Mouse (Mus musculus) embryonic facial prominence, embryonic 15.5 days (tissue): ENCODE results near the gene C1qc. TPM values are rescaled to one million over a fixed set of nuclear protein-coding genes. Genes with fewer than 3 reads are reported as not detected.

Experiments
- ATAC-seq: fragments of 200-750 bp; cut with Nextera tagmentation; 2 replicates; pipeline ENCODE4 v1.8.0; 2017; ENCODE audit warnings: low read depth, moderate TSS enrichment; ENCODE audit not compliant: insufficient number of reproducible peaks, low FRiP score, low TSS enrichment
- H3K27ac ChIP-seq: fragments of 300-500 bp; sonication (generic); replicated peaks from 2 replicates; pipeline ENCODE4 v1.5.1; 2015; ENCODE audit warnings: mild to moderate bottlenecking, inconsistent platforms
- H3K27me3 ChIP-seq: fragments of 300-500 bp; sonication (generic); 2 replicates; pipeline ENCODE4 v1.6.1; 2015; ENCODE audit warnings: inconsistent platforms
- H3K36me3 ChIP-seq: fragments of 300-500 bp; sonication (generic); 2 replicates; pipeline ENCODE4 v1.6.1; 2015; ENCODE audit warnings: mild to moderate bottlenecking, inconsistent platforms
- H3K4me1 ChIP-seq: fragments of 300-500 bp; sonication (generic); 2 replicates; pipeline ENCODE4 v1.6.1; 2015; ENCODE audit warnings: inconsistent platforms
- H3K4me2 ChIP-seq: fragments of 300-500 bp; sonication (generic); replicated peaks from 2 replicates; pipeline ENCODE4 v1.6.1; 2015; ENCODE audit warnings: mild to moderate bottlenecking, inconsistent platforms
- H3K4me3 ChIP-seq: fragments of 300-500 bp; sonication (generic); replicated peaks from 2 replicates; pipeline ENCODE4 v1.5.1; 2015; ENCODE audit warnings: mild to moderate bottlenecking, inconsistent platforms
- H3K9ac ChIP-seq: fragments of 300-500 bp; sonication (generic); 2 replicates; pipeline ENCODE4 v1.6.1; 2015; ENCODE audit warnings: inconsistent platforms
- H3K9me3 ChIP-seq: fragments of 300-500 bp; sonication (generic); replicated peaks from 2 replicates; pipeline ENCODE4 v1.6.1; 2016; ENCODE audit warnings: inconsistent platforms
- WGBS: fragments of 180-500 bp; shearing (Covaris S2); methylation state at CpG from one replicate; pipeline ENCODE4 v1.1.7; 2015; 5-methylcytosine and 5-hydroxymethylcytosine counted together
- polyA plus RNA-seq: library from polyadenylated mRNA; unstranded; fragments of >200 nt; fragmentation: Nextera tagmentation; extraction: Ambion mirVana; gene quantifications from 2 replicates; pipeline ENCODE4 v1.2.1, GENCODE M21; 2015

C1qc gene
- 44.1 and 46.0 TPM in 2 replicates for polyA plus RNA-seq

DNA sequence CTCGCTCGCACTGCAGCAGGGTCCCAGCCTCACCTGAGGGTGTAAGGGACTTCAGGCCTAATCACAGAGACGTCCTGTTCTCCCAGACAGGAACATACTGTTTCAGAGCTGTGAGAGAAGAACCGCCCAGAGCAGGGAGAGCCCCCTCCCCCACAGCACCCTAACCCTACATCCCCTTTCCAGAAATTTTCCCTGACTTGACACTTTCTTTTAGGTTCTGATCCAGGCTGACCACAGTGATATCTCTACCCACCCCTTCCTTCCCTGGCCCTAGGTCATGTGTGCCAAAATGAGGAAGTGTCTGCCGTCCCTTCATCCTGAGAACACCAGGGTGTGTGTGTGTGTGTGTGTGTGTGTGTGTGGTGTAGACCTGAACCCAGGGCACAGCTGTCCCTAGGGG lies at the start of gene C1qc:
C1qc (minus strand) TSS at position 255 of the 400 bp plus-strand sequence.
- H3K4me2 ChIP-seq = no peak within 1 kb of the TSS
- H3K4me1 ChIP-seq = peaks cover 4% of the 10 kb centered on the region; the same call in 1 of the 2 replicates
- no peaks in the 10 kb centered on the region for H3K9me3 ChIP-seq
- peaks cover 59% of the 10 kb centered on the region for H3K27me3 ChIP-seq
- H3K27ac ChIP-seq = no peak within 1 kb of the TSS
- H3K9ac ChIP-seq = no peak within 1 kb of the TSS
- 49% methylated on average over 5 of the region's 5 CpGs for WGBS
- no peaks in the 10 kb centered on the region for H3K36me3 ChIP-seq
- no peak for ATAC-seq
- H3K4me3 ChIP-seq = no peak within 1 kb of the TSS

DNA sequence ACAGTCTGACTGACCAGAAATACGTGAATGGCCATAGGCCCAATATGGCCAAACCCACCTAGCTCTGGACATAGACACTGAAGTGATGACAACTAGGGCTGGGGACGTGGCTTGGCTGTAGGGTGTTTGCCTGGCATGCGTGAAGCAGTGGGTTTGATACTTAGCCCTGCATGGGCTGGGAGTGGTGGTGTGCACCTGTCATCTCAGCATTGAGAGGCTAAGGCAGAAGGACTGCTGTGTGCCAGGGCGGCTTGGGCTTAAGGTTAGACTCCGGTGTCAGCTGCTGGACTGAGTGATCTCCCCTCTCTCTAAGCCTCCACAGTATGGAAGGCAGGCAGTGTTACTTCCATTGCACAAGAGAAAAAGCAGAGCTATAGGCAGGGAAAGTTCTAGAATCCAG lies 45.1 kb upstream of the C1qc start:
- 82% methylated on average over 5 of the region's 5 CpGs for WGBS
- ATAC-seq = no peak
- H3K27me3 ChIP-seq = peaks cover 27% of the 10 kb centered on the region
- no peaks in the 10 kb centered on the region for H3K9me3 ChIP-seq
- no peak overlapping the region for H3K4me2 ChIP-seq
- peaks cover 13% of the 10 kb centered on the region for H3K4me1 ChIP-seq
- H3K36me3 ChIP-seq = no peaks in the 10 kb centered on the region
- H3K9ac ChIP-seq = no peak overlapping the region
- no peak overlapping the region for H3K27ac ChIP-seq
- no peak overlapping the region for H3K4me3 ChIP-seq

DNA sequence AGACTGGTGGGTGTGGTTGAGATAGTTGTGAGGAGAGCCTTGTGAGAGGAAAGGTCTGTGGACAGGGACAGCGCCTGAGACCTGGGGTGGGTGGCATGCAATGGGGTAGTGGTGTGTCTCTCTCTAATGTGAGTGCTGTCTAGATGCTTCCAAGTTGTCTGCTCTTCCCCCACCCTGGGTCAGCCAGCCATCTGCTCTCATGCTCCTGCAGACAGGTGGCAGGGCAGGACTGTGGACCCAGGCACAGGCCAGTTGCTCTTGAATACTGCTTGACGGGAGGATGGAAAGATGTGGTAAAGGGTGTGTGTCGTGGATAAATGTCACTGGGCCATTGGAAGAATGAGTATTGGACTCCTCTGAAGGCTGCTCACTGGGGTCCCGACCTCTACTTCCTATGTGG lies 44.5 kb upstream of the C1qc start:
- Histone ChIP-seq H3K4me2 (no peak overlapping the region), H3K9me3 (no peaks in the 10 kb centered on the region), H3K4me3 (no peak overlapping the region), H3K9ac (no peak overlapping the region), H3K4me1 (peaks cover 10% of the 10 kb centered on the region), H3K27ac (no peak overlapping the region), H3K27me3 (peaks cover 26% of the 10 kb centered on the region), H3K36me3 (no peaks in the 10 kb centered on the region)
- ATAC-seq = no peak
- WGBS = 76% methylated on average over 4 of the region's 4 CpGs

DNA sequence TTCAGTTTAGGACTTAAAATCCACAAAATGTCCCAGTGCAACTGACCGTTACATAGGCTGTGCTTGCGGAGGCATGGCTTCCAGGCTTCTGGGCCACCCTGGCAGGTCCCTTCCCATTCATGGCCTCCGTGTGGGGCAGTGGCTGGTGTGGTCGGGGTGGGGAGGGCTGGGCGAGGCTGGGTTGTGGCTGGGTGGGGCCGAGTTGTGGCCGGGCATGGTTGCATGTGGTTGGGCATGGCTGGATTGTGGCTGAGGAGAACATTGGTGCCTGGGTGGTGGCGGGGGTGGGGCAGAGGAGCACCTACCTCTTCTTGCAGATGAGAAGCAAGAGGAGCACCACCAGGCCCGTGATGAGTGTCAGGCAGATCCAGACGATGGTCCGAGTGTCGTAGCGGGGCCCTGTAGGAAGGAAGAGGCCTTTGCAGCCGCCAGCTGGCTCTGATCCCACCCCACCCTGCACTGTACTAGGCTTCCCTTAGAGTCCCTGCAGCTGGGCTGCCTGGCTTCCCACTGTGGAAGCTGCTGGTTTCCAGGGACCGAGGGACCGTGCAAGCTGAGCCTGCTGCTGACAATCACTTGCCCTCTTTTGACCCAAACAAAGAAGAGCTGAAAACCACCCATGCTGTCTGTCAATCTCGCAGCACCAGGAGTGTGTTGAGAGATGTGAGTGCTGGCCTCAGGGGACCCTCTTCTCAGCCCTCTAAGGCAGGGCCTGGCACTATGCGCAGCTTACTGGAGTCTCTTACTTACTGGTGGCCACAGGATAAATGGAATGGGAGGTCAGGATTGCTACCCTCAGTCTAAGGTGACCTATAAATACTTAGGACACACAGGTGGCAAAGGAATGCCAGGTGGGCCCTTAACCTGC lies 42.1 kb upstream of the C1qc start:
- peak; percentile 59; the same call in 1 of the 2 replicates for ATAC-seq
- H3K9me3 ChIP-seq = no peaks in the 10 kb centered on the region
- no peak overlapping the region for H3K4me2 ChIP-seq
- peaks cover 10% of the 10 kb centered on the region for H3K4me1 ChIP-seq
- WGBS = 41% methylated on average over 18 of the region's 18 CpGs
- H3K4me3 ChIP-seq = no peak overlapping the region
- H3K36me3 ChIP-seq = no peaks in the 10 kb centered on the region
- peaks cover 12% of the 10 kb centered on the region for H3K27me3 ChIP-seq
- no peak overlapping the region for H3K9ac ChIP-seq
- H3K27ac ChIP-seq = no peak overlapping the region; the same call in 1 of the 2 replicates

DNA sequence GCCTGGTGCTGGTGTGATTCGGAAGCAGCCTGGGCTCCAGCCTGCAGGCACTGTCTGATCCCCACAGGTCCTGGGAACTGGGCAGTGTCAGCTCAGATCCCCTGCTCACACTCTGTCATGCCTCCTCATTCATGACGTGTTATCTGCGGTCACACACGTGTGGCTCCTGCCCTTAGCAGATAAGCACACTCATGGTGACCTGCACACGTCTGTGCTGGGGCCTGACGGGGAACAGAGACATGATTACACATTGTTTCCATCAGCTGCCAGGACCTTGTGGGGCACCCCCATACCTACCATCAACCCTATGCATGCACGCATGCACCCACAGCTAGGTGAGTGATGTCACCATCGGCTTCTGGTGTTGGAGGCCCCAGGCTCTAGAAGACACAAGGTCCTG lies 37.6 kb upstream of the C1qc start:
- peaks cover 40% of the 10 kb centered on the region for H3K27me3 ChIP-seq
- H3K9ac ChIP-seq = no peak overlapping the region
- H3K36me3 ChIP-seq = no peaks in the 10 kb centered on the region
- 83% methylated on average over 8 of the region's 8 CpGs for WGBS
- no peak overlapping the region for H3K4me2 ChIP-seq
- H3K9me3 ChIP-seq = no peaks in the 10 kb centered on the region
- H3K4me1 ChIP-seq = peaks cover 10% of the 10 kb centered on the region
- ATAC-seq = no peak
- H3K4me3 ChIP-seq = no peak overlapping the region
- no peak overlapping the region for H3K27ac ChIP-seq

DNA sequence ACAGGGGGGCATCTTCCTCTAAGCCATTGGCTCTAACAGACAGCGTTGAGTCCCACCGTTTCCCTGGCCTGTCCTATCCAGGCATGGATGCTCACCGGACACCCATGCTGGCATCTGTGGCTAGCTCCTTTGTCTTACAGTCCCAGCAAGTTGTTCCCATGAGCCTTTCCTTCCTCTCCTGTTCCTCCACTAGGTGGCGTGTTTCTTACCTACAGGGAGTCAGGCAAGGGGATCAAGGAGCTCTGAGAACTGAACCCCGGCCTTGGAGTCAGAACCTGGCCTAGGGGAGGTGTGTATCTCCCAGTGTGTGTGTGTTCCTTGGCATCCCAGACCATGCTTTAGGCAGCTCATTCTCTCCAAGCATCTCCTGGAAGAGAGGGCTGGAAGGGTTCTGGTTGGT lies 36.1 kb upstream of the C1qc start:
- no peaks in the 10 kb centered on the region for H3K4me1 ChIP-seq
- H3K4me3 ChIP-seq = no peak overlapping the region
- H3K4me2 ChIP-seq = no peak overlapping the region
- no peak overlapping the region for H3K9ac ChIP-seq
- H3K9me3 ChIP-seq = no peaks in the 10 kb centered on the region
- H3K27me3 ChIP-seq = peaks cover 45% of the 10 kb centered on the region
- H3K27ac ChIP-seq = no peak overlapping the region
- H3K36me3 ChIP-seq = no peaks in the 10 kb centered on the region
- 10% methylated on average over 5 of the region's 5 CpGs for WGBS
- ATAC-seq = no peak

DNA sequence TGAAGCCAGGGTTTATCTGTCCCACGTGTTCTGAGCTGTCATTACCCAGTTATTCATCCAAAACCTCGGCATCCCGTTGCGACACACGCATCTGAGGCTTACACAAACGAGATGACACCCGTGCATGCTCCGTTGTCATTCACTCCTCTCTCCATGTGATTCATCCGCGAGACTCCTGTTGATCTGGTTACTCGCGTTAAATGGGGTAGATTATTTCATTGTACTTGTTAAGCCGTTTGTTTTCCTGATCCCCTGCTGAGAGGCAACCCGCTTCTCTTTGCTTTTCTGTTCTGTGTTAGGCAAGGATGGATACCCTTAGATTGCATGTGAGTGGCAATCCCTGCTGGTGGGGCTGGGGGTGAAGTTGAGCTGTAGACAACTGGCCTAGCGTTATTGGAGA lies 32.9 kb upstream of the C1qc start:
- peaks cover 36% of the 10 kb centered on the region for H3K27me3 ChIP-seq
- no peaks in the 10 kb centered on the region for H3K36me3 ChIP-seq
- ATAC-seq = no peak
- H3K9ac ChIP-seq = no peak overlapping the region
- no peaks in the 10 kb centered on the region for H3K9me3 ChIP-seq
- H3K27ac ChIP-seq = no peak overlapping the region
- no peak overlapping the region for H3K4me3 ChIP-seq
- H3K4me2 ChIP-seq = no peak overlapping the region
- no peaks in the 10 kb centered on the region for H3K4me1 ChIP-seq
- 15% methylated on average over 15 of the region's 15 CpGs for WGBS

DNA sequence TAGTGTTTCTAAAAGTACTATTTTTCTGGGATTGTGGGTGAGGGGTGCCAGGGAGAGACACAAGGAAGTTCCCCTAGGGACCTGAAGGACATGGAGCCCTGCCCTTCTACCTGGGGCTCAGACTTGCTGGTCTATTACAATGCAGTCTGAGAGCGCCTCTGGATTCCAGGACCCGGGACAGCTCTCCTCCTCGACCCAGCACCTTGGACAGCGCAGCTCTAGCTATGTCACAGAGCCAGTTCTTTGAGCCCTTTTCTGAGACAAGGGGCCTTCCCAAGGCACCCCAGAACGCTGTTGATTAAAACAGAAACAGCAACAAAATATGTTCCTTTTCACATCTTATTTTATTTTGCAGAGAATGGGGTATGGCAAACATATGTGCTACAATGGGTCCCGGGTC lies 31.7 kb upstream of the C1qc start:
- Histone ChIP-seq H3K9me3 (no peaks in the 10 kb centered on the region), H3K4me2 (no peak overlapping the region), H3K27me3 (peaks cover 36% of the 10 kb centered on the region), H3K36me3 (no peaks in the 10 kb centered on the region), H3K4me1 (no peaks in the 10 kb centered on the region), H3K27ac (no peak overlapping the region), H3K4me3 (no peak overlapping the region), H3K9ac (no peak overlapping the region)
- ATAC-seq = no peak
- WGBS = 2% methylated on average over 6 of the region's 6 CpGs

DNA sequence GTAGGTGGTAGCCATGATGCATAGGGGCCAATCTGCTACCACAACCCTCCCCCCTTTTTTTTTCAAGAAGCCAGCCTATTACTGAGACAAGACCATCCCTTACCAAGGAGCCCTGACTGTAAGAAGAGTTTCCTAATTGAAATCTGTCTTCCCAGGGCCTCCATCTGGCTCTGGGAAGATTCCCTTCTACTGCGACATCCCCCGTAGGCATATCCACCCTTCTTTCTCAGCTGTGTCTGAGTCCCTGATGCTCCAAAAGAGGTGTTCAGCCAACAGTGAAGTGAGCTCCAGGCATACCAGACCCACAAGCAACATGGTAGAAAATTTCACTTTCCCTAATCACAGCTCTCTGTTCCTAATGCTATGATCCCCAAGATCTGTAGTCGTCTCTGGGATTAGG lies 26.7 kb upstream of the C1qc start:
- Histone ChIP-seq H3K4me2 (no peak overlapping the region), H3K4me3 (no peak overlapping the region), H3K9ac (no peak overlapping the region), H3K9me3 (no peaks in the 10 kb centered on the region), H3K4me1 (no peaks in the 10 kb centered on the region), H3K27me3 (peaks cover 6% of the 10 kb centered on the region; the same call in 1 of the 2 replicates), H3K36me3 (no peaks in the 10 kb centered on the region), H3K27ac (no peak overlapping the region)
- WGBS = 73% methylated on average over 3 of the region's 3 CpGs
- ATAC-seq = no peak

DNA sequence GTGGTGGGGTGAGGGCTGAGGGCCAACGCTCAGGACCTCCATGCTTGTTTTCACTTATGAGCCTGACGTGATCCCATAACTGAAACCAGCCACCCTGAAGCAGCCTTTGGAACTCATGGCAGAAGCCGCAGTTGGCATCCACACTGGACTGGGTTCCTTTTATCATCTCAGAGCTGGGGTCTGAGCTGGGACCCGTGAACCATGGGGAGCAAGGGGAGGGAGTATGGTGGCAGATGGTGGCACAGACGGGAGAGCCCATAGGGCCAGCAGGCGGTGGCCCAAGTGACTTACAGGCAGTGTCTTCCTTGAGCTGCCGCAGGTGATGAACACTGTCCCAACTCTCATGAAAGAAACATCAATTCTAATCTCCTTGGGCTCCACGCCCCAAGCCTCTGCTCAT lies 26.0 kb upstream of the C1qc start:
- WGBS = 83% methylated on average over 8 of the region's 8 CpGs
- ATAC-seq = no peak

DNA sequence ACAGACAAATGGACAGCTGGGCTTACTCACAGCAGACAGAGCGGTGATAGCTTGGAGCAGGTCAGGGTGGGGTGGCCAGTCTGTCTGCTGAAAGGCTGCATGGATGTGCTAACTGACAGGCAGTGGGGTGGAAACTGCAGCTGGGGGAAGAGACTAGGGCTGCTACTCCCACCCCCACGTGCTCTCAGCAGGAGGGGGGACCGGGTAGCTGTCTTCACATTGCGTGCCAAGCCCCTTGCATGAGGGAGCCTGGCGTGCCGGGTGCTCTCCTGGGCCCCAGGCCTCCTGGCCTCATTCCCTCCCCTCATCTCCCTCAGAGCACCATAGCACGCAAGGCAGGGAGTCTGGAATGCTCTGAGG lies 24.3 kb upstream of the C1qc start:
- Histone ChIP-seq H3K9ac (no peak overlapping the region), H3K4me2 (no peak overlapping the region), H3K4me1 (no peaks in the 10 kb centered on the region), H3K27ac (no peak overlapping the region), H3K4me3 (no peak overlapping the region), H3K36me3 (no peaks in the 10 kb centered on the region), H3K27me3 (peaks cover 18% of the 10 kb centered on the region), H3K9me3 (no peaks in the 10 kb centered on the region)
- WGBS = 34% methylated on average over 7 of the region's 7 CpGs
- no peak for ATAC-seq

More for the DNA sequence above, 26.0 kb upstream of the C1qc start:
- Histone ChIP-seq H3K4me3 (no peak overlapping the region), H3K36me3 (no peaks in the 10 kb centered on the region), H3K27me3 (peaks cover 9% of the 10 kb centered on the region), H3K9me3 (no peaks in the 10 kb centered on the region), H3K9ac (no peak overlapping the region), H3K27ac (no peak overlapping the region), H3K4me2 (no peak overlapping the region), H3K4me1 (no peaks in the 10 kb centered on the region)
